Mouse (Mus musculus) heart, embryonic 15.5 days (tissue): Measurements from ENCODE around the gene Lrsam1. TPM values are rescaled to one million over a fixed set of nuclear protein-coding genes. Genes with fewer than 3 reads are reported as not detected.

Experiments
- ATAC-seq: fragments of 200-750 bp; cut with Nextera tagmentation; replicated peaks from 2 replicates; pipeline ENCODE4 v1.8.0; 2017; ENCODE audit warnings: low read depth, moderate TSS enrichment; ENCODE audit not compliant: insufficient number of reproducible peaks, insufficient read depth, low FRiP score
- H3K27ac ChIP-seq: fragments of 300-500 bp; sonication (generic); 2 replicates; pipeline ENCODE4 v1.5.1; 2015; ENCODE audit warnings: mild to moderate bottlenecking, inconsistent platforms
- H3K27me3 ChIP-seq: fragments of 300-500 bp; sonication (generic); 2 replicates; pipeline ENCODE4 v1.6.1; 2015; ENCODE audit warnings: inconsistent platforms
- H3K36me3 ChIP-seq: fragments of 300-500 bp; sonication (generic); 2 replicates; pipeline ENCODE4 v1.6.1; 2015; ENCODE audit warnings: mild to moderate bottlenecking, inconsistent platforms
- H3K4me1 ChIP-seq: fragments of 300-500 bp; sonication (generic); replicated peaks from 2 replicates; pipeline ENCODE4 v1.6.1; 2015; ENCODE audit warnings: inconsistent platforms
- H3K4me2 ChIP-seq: fragments of 300-500 bp; sonication (generic); 2 replicates; pipeline ENCODE4 v1.6.1; 2015; ENCODE audit warnings: inconsistent platforms, mild to moderate bottlenecking, moderate library complexity
- H3K4me3 ChIP-seq: fragments of 300-500 bp; sonication (generic); 2 replicates; pipeline ENCODE4 v1.5.1; 2015; ENCODE audit warnings: mild to moderate bottlenecking, inconsistent platforms
- H3K9ac ChIP-seq: fragments of 300-500 bp; sonication (generic); 2 replicates; pipeline ENCODE4 v1.6.1; 2015; ENCODE audit warnings: mild to moderate bottlenecking, inconsistent platforms
- H3K9me3 ChIP-seq: fragments of 300-500 bp; sonication (generic); replicated peaks from 2 replicates; pipeline ENCODE4 v1.6.1; 2016; ENCODE audit warnings: inconsistent platforms
- WGBS: fragments of 180-500 bp; shearing (Covaris S2); methylation state at CpG from one replicate; pipeline ENCODE4 v1.1.7; 2015; ENCODE audit warnings: mixed read lengths; 5-methylcytosine and 5-hydroxymethylcytosine counted together
- polyA plus RNA-seq: library from polyadenylated mRNA; unstranded; fragments of >200 nt; fragmentation: Nextera tagmentation; extraction: Ambion mirVana; gene quantifications from 2 replicates; pipeline ENCODE4 v1.2.1, GENCODE M21; 2015

Lrsam1 gene
- polyA plus RNA-seq, 1 experiment from 2014 or later: 8.3 TPM

GRCm38 (mm10) chr2:32924306-32924844 lies 37.0 kb downstream of the Lrsam1 start:
- peaks cover 53% of the 10 kb centered on the region for H3K36me3 ChIP-seq
- H3K9me3 ChIP-seq: no peaks in the 10 kb centered on the region
- peaks cover 3% of the 10 kb centered on the region for H3K4me1 ChIP-seq
- no peak overlapping the region for H3K9ac ChIP-seq
- no peaks in the 10 kb centered on the region for H3K27me3 ChIP-seq
- 70% methylated on average over 10 of the region's 10 CpGs for WGBS
- H3K4me3 ChIP-seq: no peak overlapping the region
- H3K4me2 ChIP-seq: no peak overlapping the region
- H3K27ac ChIP-seq: no peak overlapping the region
- ATAC-seq: no peak

GRCm38 (mm10) chr2:32923551-32924250 lies 37.7 kb downstream of the Lrsam1 start:
- Histone ChIP-seq H3K36me3 (peaks cover 60% of the 10 kb centered on the region), H3K27me3 (no peaks in the 10 kb centered on the region), H3K4me3 (no peak overlapping the region), H3K4me2 (no peak overlapping the region), H3K27ac (no peak overlapping the region), H3K9me3 (no peaks in the 10 kb centered on the region), H3K9ac (no peak overlapping the region), H3K4me1 (peaks cover 3% of the 10 kb centered on the region)
- no peak for ATAC-seq
- WGBS: 89% methylated on average over 24 of the region's 24 CpGs

GRCm38 (mm10) chr2:32922564-32922963 lies 38.9 kb downstream of the Lrsam1 start:
- no peak for ATAC-seq
- Histone ChIP-seq H3K4me3 (no peak overlapping the region), H3K27ac (no peak overlapping the region), H3K27me3 (no peaks in the 10 kb centered on the region), H3K36me3 (peaks cover 66% of the 10 kb centered on the region), H3K4me1 (0 out of 2 replicates have a peak, but pooled peaks cover under 1% of the 10 kb centered on the region), H3K9ac (no peak overlapping the region), H3K9me3 (no peaks in the 10 kb centered on the region), H3K4me2 (no peak overlapping the region)
- 87% methylated on average over 13 of the region's 13 CpGs for WGBS

GRCm38 (mm10) chr2:32921801-32922380 lies 39.5 kb downstream of the Lrsam1 start:
- H3K9ac ChIP-seq: no peak overlapping the region
- 87% methylated on average over 15 of the region's 15 CpGs for WGBS
- H3K36me3 ChIP-seq: peaks cover 66% of the 10 kb centered on the region
- H3K4me3 ChIP-seq: no peak overlapping the region
- H3K27ac ChIP-seq: no peak overlapping the region
- no peak for ATAC-seq
- H3K4me1 ChIP-seq: peaks cover 6% of the 10 kb centered on the region
- H3K27me3 ChIP-seq: no peaks in the 10 kb centered on the region
- H3K9me3 ChIP-seq: no peaks in the 10 kb centered on the region
- H3K4me2 ChIP-seq: no peak overlapping the region

GRCm38 (mm10) chr2:32921235-32921634 lies 40.2 kb downstream of the Lrsam1 start:
- ATAC-seq: no peak

GRCm38 (mm10) chr2:32918391-32918790 lies 43.0 kb downstream of the Lrsam1 start:
- no peaks in the 10 kb centered on the region for H3K27me3 ChIP-seq
- H3K9ac ChIP-seq: no peak overlapping the region
- 83% methylated on average over 9 of the region's 9 CpGs for WGBS
- peaks cover 60% of the 10 kb centered on the region for H3K36me3 ChIP-seq
- no peak for ATAC-seq
- H3K4me3 ChIP-seq: no peak overlapping the region
- no peaks in the 10 kb centered on the region for H3K9me3 ChIP-seq
- H3K4me2 ChIP-seq: no peak overlapping the region
- peaks cover 26% of the 10 kb centered on the region for H3K4me1 ChIP-seq
- H3K27ac ChIP-seq: no peak overlapping the region

More at GRCm38 (mm10) chr2:32921235-32921634, 40.2 kb downstream of the Lrsam1 start:
- Histone ChIP-seq H3K36me3 (peaks cover 66% of the 10 kb centered on the region), H3K9me3 (no peaks in the 10 kb centered on the region), H3K4me2 (no peak overlapping the region), H3K27ac (no peak overlapping the region), H3K4me3 (no peak overlapping the region), H3K27me3 (no peaks in the 10 kb centered on the region), H3K9ac (no peak overlapping the region), H3K4me1 (peaks cover 6% of the 10 kb centered on the region)
- WGBS: 85% methylated on average over 7 of the region's 7 CpGs

- no peak for ATAC-seq
- no peaks in the 10 kb centered on the region for H3K27me3 ChIP-seq
- WGBS: 71% methylated on average over 11 of the region's 11 CpGs
- H3K9ac ChIP-seq: no peak overlapping the region
- no peaks in the 10 kb centered on the region for H3K9me3 ChIP-seq
- no peak overlapping the region for H3K27ac ChIP-seq
- peaks cover 51% of the 10 kb centered on the region for H3K36me3 ChIP-seq
- no peak overlapping the region for H3K4me3 ChIP-seq
- H3K4me2 ChIP-seq: no peak overlapping the region
- peaks cover 26% of the 10 kb centered on the region for H3K4me1 ChIP-seq
Observed at GRCm38 (mm10) chr2:32917526-32917925, 43.9 kb downstream of the Lrsam1 start.

GRCm38 (mm10) chr2:32914896-32915295 lies 46.5 kb downstream of the Lrsam1 start:
- no peaks in the 10 kb centered on the region for H3K27me3 ChIP-seq
- peak; percentile 88 for ATAC-seq
- H3K9ac ChIP-seq: peak overlapping the region; percentile 42
- no peaks in the 10 kb centered on the region for H3K9me3 ChIP-seq
- H3K4me3 ChIP-seq: no peak overlapping the region
- H3K4me2 ChIP-seq: peak overlapping the region; percentile 23
- peaks cover 39% of the 10 kb centered on the region for H3K36me3 ChIP-seq
- H3K27ac ChIP-seq: peak overlapping the region; percentile 95
- H3K4me1 ChIP-seq: peaks cover 32% of the 10 kb centered on the region
- 17% methylated on average over 3 of the region's 3 CpGs for WGBS

- Histone ChIP-seq H3K27ac (peak overlapping the region; percentile 95), H3K27me3 (no peaks in the 10 kb centered on the region), H3K9me3 (no peaks in the 10 kb centered on the region), H3K9ac (peak overlapping the region; percentile 42), H3K4me1 (peaks cover 33% of the 10 kb centered on the region), H3K4me3 (no peak overlapping the region), H3K36me3 (peaks cover 34% of the 10 kb centered on the region), H3K4me2 (peak overlapping the region; percentile 23)
- WGBS: 54% methylated on average over 5 of the region's 5 CpGs
- ATAC-seq: peak; percentile 14; the same call in 1 of the 2 replicates
Observed at GRCm38 (mm10) chr2:32914362-32914761, 47.1 kb downstream of the Lrsam1 start.

GRCm38 (mm10) chr2:32912210-32912804 lies 49.1 kb downstream of the Lrsam1 start:
- Histone ChIP-seq H3K9ac (no peak overlapping the region), H3K27ac (no peak overlapping the region), H3K4me3 (no peak overlapping the region), H3K27me3 (no peaks in the 10 kb centered on the region), H3K36me3 (peaks cover 21% of the 10 kb centered on the region), H3K4me2 (no peak overlapping the region), H3K4me1 (peaks cover 49% of the 10 kb centered on the region), H3K9me3 (no peaks in the 10 kb centered on the region)
- no peak for ATAC-seq
- WGBS: 28% methylated on average over 19 of the region's 19 CpGs

GRCm38 (mm10) chr2:32911639-32912182 lies 49.7 kb downstream of the Lrsam1 start:
- peaks cover 52% of the 10 kb centered on the region for H3K4me1 ChIP-seq
- H3K36me3 ChIP-seq: peaks cover 21% of the 10 kb centered on the region
- 70% methylated on average over 7 of the region's 7 CpGs for WGBS
- no peaks in the 10 kb centered on the region for H3K9me3 ChIP-seq
- no peak overlapping the region for H3K9ac ChIP-seq
- ATAC-seq: no peak
- no peak overlapping the region for H3K4me2 ChIP-seq
- no peaks in the 10 kb centered on the region for H3K27me3 ChIP-seq
- H3K27ac ChIP-seq: no peak overlapping the region
- H3K4me3 ChIP-seq: no peak overlapping the region
